Mouse (Mus musculus) cerebellum, adult 9-10 months (tissue): ENCODE measurements at regions not wholly inside any gene's neighbourhood (a gene's known extent, or its start where the extent isn't known, plus 50 kb on each side); places are given as distances from the start of the nearest gene placed in this dataset.
A peak's percentile ranks its signal among the peaks of the same experiment; 100 is the strongest.

Experiments used
- DNase-seq: peaks from one replicate; pipeline ENCODE4 v3.0.0; 2022

DNA sequence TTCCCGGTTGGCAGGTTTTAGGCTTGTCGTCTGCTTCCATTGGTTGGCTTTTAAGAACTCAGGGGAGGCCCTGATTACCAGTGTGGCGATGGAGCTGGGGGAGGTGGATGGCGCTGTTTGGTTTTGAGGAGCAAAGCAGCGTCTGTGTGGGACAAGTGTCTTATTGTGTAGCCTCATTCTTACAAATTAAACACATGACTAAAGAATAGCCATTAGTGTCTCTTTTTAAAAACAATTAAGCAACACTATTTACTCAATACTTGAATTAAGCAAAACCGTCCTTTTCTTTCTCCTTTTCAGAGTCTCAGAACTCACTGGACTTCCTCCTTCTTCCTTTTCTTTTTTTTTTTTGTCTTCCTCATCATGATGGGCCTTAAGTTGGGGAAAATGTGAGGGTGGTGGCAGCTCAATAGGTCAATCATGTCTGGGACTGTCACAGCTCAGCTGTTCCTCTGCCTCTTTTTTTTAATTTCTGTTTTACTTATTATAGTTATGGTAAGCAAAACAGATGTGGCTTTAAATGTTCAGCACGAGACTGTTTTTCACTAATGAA, 89.1 kb downstream of the Kcnrg start:
- no peak for DNase-seq

DNA sequence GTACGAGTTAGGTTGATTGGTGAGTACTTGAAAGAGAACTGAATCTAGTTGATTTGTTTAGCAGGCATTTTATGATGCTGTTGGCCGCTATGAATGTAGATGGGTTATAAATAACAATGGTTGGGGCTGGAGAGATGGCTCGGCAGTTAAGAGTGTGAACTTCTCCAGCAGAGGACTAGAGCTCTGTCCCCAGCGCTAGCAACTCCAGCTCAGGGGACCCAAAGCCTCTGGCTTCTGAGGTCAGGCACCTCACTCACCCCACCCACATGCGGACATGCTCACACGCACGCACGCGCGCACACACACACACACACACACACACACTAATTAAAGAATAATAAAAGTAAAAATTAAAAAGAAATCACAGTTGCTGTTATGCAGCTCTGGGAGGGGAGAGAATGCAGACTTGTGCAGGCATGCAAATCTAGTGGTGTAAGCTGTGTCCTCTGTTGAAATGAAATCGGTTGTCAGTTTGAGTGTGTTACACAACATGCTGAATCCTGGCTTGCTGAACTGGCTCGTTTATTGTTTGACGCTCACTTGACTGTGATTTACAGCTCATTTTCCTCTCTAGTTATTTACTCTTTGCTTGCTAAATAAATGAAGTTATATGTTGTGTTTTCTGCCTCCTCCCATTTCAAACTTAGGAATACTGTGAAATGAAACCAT, 89.8 kb downstream of the Kcnrg start:
- no peak for DNase-seq

DNA sequence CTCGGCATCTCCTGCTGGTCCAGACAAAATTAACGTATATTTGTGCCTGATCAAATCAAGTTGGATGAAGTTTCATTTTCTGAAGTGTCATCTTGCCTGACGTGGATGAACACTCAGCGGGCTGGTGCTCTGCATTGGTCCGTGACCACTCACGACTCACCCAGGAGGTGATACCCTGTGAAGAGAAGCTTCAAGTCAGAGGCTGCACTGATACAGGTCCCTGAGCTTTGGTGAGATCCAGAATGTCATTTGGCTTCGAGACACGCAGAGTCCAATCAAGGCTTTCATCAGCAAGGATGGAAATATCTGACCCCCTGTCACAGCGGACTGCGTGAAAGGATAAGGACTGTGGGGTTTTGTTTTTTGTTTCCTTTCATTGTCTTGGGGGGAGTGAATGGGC, 90.4 kb downstream of the Kcnrg start:
- DNase-seq: no peak

DNA sequence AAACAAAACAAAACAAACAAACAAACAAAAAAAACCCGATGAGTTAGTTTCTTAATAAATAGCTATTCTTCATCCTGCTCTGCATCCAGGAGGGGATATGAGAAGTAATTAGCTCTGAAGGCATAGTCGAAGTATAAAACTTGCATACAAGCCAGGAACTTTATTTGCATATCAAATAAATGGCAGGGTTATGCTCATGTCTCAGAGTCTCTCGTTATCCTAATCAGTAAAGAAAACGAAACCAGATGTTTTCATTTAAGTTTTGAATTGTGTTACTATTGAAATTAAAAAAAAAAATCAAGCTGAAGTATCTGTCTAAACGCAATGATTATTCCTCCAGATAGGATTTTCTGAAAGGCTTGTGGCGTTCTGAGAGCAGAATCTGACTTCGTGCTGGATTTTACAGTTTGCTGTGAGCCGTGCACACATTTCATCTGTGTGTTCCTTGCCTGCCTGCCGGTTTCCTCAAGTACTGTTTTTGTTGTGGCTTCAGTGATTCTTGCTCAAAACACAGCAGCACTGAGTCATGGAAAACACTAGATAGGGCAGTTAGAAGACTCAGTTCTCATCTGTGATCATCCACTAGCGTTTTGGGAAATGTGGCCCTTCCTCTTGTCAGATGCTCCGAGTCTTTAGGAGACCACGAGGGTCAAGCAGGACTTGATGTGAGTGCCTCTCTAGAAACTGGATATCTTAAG, 91.2 kb downstream of the Kcnrg start:
- DNase-seq: no peak

DNA sequence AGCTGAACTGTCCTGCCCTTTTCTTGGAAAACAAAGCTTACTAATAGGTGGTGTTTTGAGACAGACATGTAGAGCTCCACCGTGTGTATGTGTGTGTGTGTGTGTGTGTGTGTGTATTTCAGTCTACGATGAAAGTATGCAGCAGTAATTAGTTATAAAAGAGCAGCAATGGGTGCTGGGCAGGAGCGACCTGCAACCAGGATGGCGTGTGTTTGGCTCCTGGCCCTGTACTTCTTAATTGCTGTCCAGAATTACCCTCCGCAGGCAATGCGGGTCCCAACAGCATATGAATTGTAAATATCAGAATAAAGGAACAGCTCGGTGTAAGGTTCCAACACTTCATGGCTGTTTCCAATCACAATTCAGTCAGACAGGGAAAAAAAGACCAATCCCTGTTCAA, 92.4 kb downstream of the Kcnrg start:
- no peak for DNase-seq

DNA sequence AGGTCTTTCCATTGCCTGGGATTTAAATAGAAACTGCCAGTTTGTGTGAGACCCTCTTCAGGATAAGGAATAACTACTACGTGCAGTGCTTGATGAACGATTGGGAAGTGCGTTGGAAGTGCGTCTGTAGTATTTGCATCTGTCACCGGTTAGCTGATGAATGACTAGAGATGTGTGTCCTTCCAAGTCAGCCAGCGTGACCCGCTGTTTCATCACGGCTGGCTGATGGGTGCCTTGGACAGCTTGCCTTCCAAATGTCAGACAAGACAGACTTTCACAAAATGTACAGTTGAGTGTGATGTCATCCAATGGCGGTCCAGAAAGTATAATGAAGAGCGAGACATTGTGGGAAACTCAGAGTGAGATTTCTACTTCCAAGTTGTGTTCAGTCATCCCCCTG, 93.9 kb downstream of the Kcnrg start:
- no peak for DNase-seq

DNA sequence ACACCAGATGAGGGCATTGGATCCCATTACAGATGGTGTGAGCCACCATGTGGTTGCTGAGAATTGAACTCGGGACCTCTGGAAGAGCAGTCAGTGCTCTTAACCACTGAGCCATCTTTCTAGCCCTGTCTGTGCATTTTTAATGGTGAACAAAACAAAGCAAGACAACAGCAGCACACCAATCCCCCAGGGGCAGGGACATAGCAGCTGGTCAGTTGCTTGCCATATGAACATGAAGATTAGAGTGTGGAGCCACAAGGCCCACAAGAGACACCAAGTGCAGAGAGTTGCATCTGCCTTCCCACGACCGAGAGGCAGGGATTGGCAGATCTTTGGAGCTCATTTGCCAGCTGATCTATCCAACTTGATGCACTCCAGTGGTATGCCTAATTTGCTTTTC, 96.7 kb downstream of the Kcnrg start:
- DNase-seq: no peak

DNA sequence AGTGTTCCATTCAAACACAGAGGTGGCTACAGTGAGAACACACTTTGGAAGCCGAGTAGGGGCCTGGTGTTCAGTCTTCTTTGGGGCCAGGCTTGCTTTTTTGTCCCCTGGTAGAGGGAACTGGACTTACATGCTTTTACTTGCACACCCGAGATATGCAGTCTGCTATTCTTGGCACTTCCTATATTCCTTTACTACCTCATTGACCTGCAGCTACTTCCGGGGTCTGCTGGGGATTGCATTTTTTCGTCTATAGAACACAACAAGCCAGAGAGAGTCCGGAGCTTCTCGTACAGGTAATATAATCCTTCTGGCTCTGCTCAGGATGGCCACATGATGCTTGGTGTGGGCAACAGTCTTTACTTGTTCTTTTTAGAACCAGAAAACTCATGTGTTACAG, 99.7 kb downstream of the Kcnrg start:
- DNase-seq: no peak

DNA sequence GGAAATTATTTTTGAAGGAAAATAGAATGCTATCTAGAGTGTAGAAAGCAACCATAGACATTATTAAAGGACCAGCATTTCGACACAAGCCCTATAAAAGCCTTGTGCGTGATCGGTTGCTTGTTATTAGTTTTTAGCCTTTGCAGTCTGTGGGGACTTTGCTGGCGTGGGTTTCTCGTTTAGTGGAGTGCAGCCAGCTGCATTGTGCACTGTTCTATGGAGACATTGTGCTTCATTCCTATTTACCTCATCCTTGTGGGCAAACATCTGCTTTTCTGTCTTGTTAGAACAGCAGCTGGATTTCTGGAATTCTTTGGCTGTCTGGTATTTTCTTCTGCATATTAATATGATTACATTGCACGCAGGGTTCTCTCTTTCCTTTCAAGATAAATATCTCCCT, 101.1 kb downstream of the Kcnrg start:
- DNase-seq: no peak

DNA sequence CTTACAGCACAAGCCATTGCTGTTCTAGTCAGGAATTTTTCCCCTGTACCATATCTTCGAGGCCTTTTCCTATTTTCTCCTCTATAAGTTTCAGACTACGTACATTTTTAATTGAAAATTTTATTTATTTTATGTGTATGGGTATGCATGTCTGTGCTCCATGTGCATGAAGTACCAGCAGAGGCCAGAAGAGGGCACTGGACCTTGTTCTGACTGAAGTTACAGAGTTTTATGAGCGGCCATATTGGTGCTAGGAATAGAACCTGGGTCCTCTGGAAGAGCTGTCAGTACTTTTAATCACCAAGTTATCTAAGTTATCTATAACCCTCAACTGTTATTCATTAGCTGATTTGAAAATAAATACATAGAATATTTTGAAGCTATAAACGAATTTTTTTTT, 108.5 kb downstream of the Kcnrg start:
- no peak for DNase-seq

DNA sequence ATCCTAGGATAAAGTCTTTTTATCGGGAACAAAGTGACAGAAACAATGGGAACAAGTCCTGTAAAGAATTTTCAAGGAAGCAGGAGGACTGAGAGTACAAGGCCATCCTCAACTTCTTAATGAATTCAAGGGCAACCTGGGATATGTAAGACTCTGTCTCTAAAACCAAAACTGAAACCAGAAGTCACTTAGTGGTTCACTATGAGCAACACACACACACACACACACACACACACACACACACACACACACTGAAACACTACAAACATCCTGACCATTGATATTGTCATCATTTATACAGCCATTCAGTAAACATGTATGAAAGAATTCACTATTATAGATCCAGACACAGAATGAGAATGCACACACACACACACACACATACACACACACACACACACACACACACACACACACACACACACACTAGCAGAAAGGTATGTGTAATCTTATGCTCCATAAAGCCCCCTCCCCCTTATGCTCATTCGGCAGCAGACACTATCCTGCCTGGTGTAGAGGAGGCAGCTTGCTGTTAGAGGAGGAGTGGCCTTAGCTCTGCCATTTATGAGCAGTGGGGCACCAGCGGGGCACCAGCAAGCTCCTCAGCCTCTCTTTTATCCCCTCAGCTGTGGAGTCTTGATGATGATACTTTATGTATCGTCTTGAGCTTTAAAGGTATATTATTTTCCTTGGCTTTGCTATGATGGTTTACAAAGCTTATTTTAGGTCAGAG, 111.3 kb downstream of the Kcnrg start:
- DNase-seq: no peak

DNA sequence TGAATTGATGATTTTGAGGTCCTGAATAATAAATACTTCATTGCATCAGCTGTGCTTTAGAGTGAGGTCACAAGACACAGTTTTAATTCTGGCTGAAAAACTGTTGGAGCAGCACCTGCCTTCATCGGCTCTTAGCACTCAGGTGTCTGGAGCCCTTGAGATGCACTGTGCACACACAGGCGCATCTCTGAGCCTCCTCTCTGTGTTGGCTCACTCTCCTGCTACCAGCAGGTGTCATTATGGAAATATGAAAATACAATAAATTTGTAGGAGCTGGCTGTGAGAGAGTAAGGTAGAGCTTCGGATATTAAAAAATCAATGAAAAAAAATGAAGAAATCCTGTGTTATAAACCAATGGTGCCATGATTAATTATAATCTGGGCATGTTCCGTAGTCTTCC, 114.0 kb downstream of the Kcnrg start:
- DNase-seq: no peak

DNA sequence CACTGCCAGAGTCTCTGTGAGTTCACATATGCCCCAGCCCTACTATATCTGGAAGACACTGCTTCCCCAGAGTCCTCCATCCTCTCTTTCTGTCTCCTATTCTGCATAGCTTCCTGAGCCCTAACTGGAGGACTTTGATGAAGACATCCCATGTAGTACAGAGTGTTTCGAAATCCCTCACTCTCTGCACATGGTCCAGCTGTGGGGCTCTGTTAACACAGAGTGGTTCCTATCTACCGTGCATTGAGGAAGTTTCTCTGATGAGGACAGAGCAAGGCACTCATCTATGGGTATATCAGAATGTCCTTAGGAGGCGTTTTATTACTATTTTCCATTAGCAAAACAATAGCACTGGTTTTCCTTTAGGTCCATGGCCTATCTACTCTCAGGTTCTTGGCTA, 117.7 kb downstream of the Kcnrg start:
- no peak for DNase-seq

DNA sequence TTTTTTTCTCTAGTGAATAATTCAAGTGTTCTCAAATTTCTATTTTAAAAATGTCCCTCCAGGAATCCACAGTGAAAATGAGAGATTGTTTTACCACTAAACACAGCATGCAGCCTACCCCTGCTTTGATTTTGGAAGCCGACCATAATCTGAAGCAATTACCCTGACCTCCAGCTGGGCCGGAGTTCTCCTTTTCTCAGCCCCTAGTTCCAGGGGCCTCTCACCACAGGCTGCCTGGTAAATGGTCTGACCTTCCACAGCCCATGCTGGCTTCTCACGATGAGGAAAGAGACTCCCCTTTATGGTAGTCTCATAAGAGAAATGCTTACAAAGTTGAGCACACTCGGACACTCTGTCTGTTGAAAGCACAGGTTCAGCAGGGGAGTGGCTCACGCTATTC, 121.3 kb downstream of the Kcnrg start:
- no peak for DNase-seq

DNA sequence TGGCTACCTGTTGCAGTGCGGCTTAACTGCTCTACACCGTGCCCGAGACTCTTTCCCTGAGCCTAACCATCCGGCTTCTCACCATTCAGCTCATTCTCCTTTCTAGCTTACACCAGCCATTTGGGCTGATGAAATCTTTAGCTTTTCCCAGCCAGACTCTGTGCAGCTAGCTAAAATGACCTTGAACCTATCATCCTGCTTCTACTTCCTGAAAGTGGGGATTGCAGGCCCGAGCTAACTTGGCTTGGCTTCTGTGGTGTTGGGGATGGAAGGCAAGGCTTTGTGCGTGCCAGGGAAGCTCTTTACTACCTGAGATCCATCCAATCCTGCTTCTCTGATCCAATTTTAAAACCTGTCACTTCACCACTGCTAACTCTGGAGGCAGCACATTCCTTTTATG, 128.3 kb downstream of the Kcnrg start:
- DNase-seq: no peak

DNA sequence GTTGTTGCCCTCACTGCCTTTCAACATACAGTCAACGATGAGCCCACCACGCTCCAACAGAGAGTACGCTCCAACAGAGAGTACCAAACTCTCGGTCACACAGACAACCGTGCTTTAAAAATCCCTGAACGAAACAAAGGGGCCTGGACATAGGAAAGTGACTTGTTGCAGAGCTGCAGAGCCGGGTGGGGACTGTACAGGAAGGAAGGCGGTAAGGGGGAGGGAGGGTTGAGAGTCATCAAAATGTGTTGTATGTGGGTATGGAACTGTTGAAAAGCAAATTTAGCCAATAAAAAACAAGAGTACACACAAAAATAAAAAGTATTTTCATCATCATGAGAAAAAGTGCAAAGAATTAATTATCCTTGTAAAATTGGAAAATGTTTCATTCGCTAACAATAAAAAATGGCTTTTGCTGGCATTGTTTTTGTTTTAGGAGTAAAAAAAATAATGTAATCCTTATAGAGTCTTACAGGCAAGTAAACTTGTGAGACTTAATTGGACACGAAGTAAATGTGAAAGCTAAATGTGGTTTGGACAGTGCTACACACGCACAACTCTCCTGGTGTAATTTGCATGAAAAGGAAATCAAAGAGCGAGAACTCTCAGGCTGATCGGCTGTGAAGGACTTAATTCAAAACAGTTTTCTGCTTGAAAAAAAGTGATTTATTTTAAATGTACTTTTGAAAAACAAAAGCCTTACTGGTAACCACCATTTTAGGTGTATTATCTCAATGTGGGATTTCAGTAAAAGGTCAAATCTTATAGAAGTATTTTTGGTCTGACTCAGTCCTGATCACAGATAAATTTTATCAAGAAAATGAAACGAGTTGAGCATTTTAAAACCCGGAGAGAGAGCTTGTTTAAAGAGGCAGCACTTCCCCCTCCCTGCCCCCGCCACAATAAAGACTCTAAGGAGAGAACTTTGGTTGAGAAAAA, 129.4 kb downstream of the Kcnrg start:
- no peak for DNase-seq

DNA sequence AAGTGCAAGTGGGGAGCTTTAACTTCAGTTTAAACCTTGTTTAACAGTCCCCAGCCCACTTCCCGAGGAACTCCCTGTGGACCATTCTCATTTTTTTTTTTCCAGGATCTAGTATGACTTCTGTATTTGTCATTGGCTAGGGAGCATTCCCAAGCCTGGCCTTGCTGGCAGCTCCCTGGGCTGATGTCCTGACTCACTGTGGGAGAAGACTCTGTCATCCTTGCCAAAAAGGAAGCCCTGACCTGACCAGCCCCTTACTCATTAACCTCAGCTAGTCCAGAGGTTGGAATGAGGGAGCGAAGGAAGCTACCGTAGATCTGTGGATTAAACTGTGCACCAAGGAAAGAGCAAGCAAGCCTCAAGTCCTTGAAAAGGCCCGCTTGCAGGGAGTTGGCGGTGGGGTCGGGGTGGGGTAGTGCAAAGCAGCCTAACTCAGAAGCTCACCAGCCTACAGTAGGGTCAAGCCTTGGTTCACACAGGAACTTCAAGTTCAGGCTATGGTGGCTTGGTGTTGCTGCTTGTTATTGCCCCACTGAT, 130.3 kb downstream of the Kcnrg start:
- no peak for DNase-seq

DNA sequence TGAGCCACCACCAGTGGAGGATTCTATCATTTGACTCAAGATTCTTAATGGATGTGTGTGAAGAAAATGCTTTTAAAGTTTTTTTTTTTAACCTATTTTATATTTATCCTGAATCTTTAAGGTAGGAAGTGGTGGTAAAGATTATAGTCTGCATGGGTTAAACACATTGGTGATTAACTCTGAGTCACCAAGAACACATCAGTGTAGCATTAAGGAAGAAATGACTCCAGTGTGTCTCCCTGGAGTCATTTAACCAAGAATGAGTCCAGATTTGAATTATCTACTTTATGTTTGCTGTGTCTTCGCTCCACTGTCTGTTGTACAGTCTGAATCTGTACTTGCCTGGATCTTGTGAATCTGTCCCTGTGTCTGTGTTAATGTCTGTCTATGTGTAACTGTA, 132.2 kb downstream of the Kcnrg start:
- DNase-seq: no peak

DNA sequence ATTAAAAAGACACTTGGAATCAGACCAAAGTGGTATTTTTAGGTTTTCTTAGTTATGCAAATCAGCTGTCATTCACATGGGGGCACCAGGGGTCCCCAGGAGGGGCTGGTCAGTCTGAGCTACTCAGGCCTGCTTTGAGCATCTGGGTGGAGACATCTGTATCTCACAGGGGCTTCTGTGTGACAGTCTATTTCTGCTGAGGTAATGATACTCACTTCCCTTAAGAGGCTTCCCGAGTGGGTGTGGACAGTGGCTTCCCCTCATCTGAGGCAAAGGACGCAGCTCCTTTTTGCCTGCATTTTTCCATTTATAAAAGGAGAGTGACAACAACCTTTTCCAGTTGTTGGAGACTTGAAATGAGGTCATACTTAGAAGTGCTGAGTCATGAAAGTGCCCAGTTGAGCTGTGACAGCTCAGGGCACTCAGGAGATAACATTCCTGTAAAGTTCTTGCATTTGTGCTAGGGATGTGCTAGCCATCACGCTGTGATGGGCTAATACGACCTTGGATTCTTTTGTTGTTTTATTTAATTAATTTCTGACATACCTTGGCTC, 136.7 kb downstream of the Kcnrg start:
- no peak for DNase-seq

DNA sequence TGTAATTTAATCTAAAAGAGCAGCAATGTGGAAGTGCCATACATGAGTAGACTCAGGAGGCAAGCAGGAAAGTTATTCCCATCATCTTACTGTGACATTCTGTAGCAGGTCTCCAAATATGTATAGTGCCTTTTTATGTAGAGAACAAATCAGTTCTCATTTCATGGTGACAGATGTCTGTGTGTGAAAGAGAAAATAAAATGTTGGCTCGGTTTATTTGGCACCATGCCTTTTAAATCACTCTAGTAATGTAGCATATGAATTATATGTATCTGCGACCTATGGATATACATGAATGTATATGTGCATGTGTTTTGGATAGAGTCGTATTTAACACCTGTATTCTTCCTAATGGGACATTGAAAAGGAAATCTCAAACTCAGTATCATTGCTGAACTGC, 146.2 kb downstream of the Kcnrg start:
- DNase-seq: no peak

DNA sequence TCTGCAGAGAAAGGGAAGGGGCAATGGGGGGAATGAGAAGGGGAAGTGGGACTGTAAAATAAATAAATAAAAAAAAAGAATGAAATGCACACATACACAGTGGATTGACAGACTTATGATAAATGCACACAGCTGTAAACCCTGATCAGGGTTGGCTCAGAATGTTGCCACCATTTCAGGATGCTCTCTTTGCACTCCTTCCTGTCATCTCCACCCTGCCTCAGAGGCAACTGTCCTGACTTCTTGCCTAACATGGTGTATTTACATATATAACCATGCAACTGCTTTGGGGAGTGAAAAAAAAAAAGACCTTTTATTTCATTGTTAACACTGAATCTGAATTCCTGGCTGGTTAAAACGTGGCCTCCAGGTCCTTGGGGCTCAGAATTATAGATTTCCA, 149.4 kb downstream of the Kcnrg start:
- no peak for DNase-seq

DNA sequence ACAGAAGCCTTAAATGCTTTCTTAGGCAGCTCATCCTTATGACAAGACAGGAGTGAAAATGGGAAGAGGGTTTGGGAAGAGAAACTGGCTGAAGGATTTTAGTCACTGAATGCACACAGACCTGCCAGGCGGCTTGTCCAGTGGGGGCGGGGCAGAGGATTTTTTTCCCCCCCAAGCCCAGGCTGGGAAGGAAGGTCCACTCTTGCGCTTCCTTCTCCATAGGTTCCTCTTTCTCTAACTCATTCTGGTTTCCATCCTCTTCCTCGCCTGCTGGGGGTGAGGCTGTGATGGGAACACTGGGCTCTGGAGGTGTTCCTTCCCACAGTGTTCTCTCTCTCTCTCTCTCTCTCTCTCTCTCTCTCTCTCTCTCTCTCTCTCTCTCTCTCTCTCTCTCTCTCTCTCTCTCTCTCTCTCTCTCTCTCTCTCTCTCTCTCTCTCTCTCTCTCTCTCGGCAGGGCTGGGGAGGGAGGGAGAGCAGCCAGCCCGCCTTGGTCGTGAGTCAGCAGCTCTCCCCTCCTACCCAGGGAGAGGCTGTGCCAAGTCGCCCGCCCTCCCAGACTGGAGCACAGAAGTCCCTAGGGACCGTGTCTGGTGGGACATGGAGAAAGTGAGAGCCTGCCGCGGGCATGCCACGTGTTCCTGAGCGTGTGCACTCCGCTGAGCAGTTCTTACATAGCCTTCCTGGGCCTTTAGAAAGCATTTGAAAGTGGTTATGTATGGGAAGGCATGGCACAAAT, 150.0 kb downstream of the Kcnrg start:
- DNase-seq: peak; percentile 4
